11 mouse cellular contexts compared by ENCODE assay signal in the genomic region with DNA sequence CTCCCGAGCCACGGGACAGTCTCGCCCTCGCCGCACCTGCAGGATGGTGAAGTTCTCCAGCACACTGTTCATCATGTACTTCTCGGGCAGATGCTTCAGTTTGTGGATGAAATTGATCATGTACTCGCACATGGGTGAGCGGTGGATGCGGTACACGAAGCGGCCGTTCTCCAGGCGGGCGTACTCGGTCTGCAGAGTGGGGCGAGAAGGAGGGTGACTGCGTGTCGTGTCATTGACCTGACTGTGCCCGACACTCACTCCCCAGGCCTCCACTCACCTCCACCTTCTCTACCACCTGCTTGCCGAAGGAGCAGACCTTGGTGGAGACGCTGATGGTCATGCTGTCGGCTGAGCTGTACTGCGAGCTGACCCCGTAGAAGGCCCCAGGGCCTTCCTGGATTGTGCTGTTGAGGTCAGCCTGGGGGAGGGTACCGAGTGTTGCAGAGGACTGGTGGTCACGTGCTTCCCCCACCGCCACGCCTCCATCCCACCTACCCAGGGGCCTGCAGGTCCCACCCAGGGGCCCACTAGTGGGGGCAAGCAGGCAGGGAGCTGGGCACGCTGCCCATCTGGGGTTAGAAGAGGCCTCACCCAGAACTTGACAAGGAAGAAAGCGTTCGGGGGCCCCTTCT. TPM values are rescaled to one million over a fixed set of nuclear protein-coding genes. Genes with fewer than 3 reads are reported as not detected.
DNase-seq lines count a peak whose midpoint lies in the region; ATAC-seq lines count a peak whose summit lies in the region.
"Had no signal": no experiment of that assay in that cellular context is flagged by ENCODE, and none has a peak within 500 bp of the region (broad histone marks: within the 10 kb centered on the region; RNA-seq: fewer than 3 reads in every experiment).

No protein-coding gene starts in this region.

- no peak for ATAC-seq in forebrain, embryonic 16.5 days
- peak; percentile 11; the same call in 1 of the 2 replicates for ATAC-seq in lung, embryonic 16.5 days (ENCODE audit: low read depth)
- ATAC-seq in limb, embryonic 11.5 days (ENCODE audit: insufficient number of reproducible peaks, low FRiP score, low TSS enrichment, low read depth): no peak
- ATAC-seq in stomach, embryonic 16.5 days (ENCODE audit: insufficient read depth, low FRiP score): no peak
- ATAC-seq in megakaryocyte progenitor cell, adult 5-6 weeks (replicated peaks; ENCODE audit: poor library complexity): no peak

- H3K4me2 ChIP-seq in forebrain, embryonic 16.5 days (ENCODE audit: low read length): no peak overlapping the region
- no peak overlapping the region for H3K4me2 ChIP-seq in lung, embryonic 16.5 days (ENCODE audit: low read depth, low read length)
- 0 out of 2 replicates have a peak overlapping the region, but pooled peaks have one; percentile 2 for H3K4me2 ChIP-seq in limb, embryonic 11.5 days (ENCODE audit: low read depth, severe bottlenecking)
- H3K4me2 ChIP-seq in stomach, embryonic 16.5 days (ENCODE audit: low read depth, low read length): no peak overlapping the region

- peaks cover 62% of the 10 kb centered on the region for H3K4me1 ChIP-seq in forebrain, embryonic 10.5 days
- peaks cover 12% of the 10 kb centered on the region for H3K4me1 ChIP-seq in forebrain, embryonic 16.5 days (replicated peaks; ENCODE audit: control insufficient read depth, insufficient read depth, low read length)
- H3K4me1 ChIP-seq in lung, embryonic 16.5 days (replicated peaks; ENCODE audit: control insufficient read depth, insufficient read depth, low read length): peaks cover 23% of the 10 kb centered on the region
- peaks cover 43% of the 10 kb centered on the region for H3K4me1 ChIP-seq in limb, embryonic 11.5 days (ENCODE audit: control insufficient read depth, insufficient read depth, low read length)
- peaks cover 45% of the 10 kb centered on the region for H3K4me1 ChIP-seq in stomach, embryonic 16.5 days (ENCODE audit: control insufficient read depth, insufficient read depth, low read length)

- H3K4me3 ChIP-seq in forebrain, embryonic 10.5 days: no peak overlapping the region
- no peak overlapping the region for H3K4me3 ChIP-seq in forebrain, embryonic 16.5 days (replicated peaks; ENCODE audit: low read length)
- H3K4me3 ChIP-seq in lung, embryonic 16.5 days (ENCODE audit: low read length): no peak overlapping the region
- no peak overlapping the region for H3K4me3 ChIP-seq in limb, embryonic 11.5 days (ENCODE audit: low read depth, low read length)
- H3K4me3 ChIP-seq in stomach, embryonic 16.5 days (replicated peaks; ENCODE audit: low read length): no peak overlapping the region
- H3K4me3 ChIP-seq: erythroblast, embryonic 14.5 days had no signal

- WGBS in forebrain, embryonic 10.5 days: 64% methylated on average over 31 of the region's 31 CpGs
- 62% methylated on average over 31 of the region's 31 CpGs for WGBS in forebrain, embryonic 16.5 days
- WGBS in lung, embryonic 16.5 days: 47% methylated on average over 31 of the region's 31 CpGs
- 54% methylated on average over 31 of the region's 31 CpGs for WGBS in limb, embryonic 11.5 days
- 40% methylated on average over 31 of the region's 31 CpGs for WGBS in stomach, embryonic 16.5 days

- H3K9me3 ChIP-seq in forebrain, embryonic 10.5 days: no peaks in the 10 kb centered on the region
- H3K9me3 ChIP-seq in forebrain, embryonic 16.5 days (ENCODE audit: control insufficient read depth, low read length): no peaks in the 10 kb centered on the region
- no peaks in the 10 kb centered on the region for H3K9me3 ChIP-seq in lung, embryonic 16.5 days (ENCODE audit: control insufficient read depth, low read length)
- peaks cover 2% of the 10 kb centered on the region; the same call in 1 of the 2 replicates for H3K9me3 ChIP-seq in limb, embryonic 11.5 days (ENCODE audit: control insufficient read depth, low read length)
- no peaks in the 10 kb centered on the region for H3K9me3 ChIP-seq in stomach, embryonic 16.5 days (replicated peaks; ENCODE audit: control insufficient read depth, low read length)

- no peaks in the 10 kb centered on the region for H3K27me3 ChIP-seq in forebrain, embryonic 10.5 days (ENCODE audit: poor library complexity, severe bottlenecking)
- H3K27me3 ChIP-seq in forebrain, embryonic 16.5 days (replicated peaks; ENCODE audit: control insufficient read depth, insufficient read depth, low read length): no peaks in the 10 kb centered on the region
- H3K27me3 ChIP-seq in lung, embryonic 16.5 days (ENCODE audit: control insufficient read depth, insufficient read depth, low read depth, low read length): no peaks in the 10 kb centered on the region
- H3K27me3 ChIP-seq in limb, embryonic 11.5 days (ENCODE audit: control insufficient read depth, insufficient read depth, low read length): no peaks in the 10 kb centered on the region
- H3K27me3 ChIP-seq in stomach, embryonic 16.5 days (ENCODE audit: control insufficient read depth, insufficient read depth, low read length): no peaks in the 10 kb centered on the region

- H3K36me3 ChIP-seq in forebrain, embryonic 10.5 days (replicated peaks): peaks cover 90% of the 10 kb centered on the region
- peaks cover 5% of the 10 kb centered on the region; the same call in 1 of the 2 replicates for H3K36me3 ChIP-seq in forebrain, embryonic 16.5 days (ENCODE audit: control insufficient read depth, insufficient read depth)
- H3K36me3 ChIP-seq in lung, embryonic 16.5 days (ENCODE audit: control insufficient read depth, insufficient read depth, low read length): peaks cover 40% of the 10 kb centered on the region
- peaks cover 19% of the 10 kb centered on the region for H3K36me3 ChIP-seq in limb, embryonic 11.5 days (ENCODE audit: control insufficient read depth, insufficient read depth, low read length)
- peaks cover 16% of the 10 kb centered on the region for H3K36me3 ChIP-seq in stomach, embryonic 16.5 days (ENCODE audit: control insufficient read depth, insufficient read depth, low read length)

- H3K9ac ChIP-seq in forebrain, embryonic 16.5 days (replicated peaks; ENCODE audit: low read depth, low read length): no peak overlapping the region
- no peak overlapping the region for H3K9ac ChIP-seq in lung, embryonic 16.5 days (ENCODE audit: low read length)
- 0 out of 2 replicates have a peak overlapping the region, but pooled peaks have one; percentile 17 for H3K9ac ChIP-seq in limb, embryonic 11.5 days (ENCODE audit: low read length)
- peak overlapping the region; percentile 54; the same call in 1 of the 2 replicates for H3K9ac ChIP-seq in stomach, embryonic 16.5 days (ENCODE audit: low read length)

- H3K27ac ChIP-seq in forebrain, embryonic 10.5 days: peak overlapping the region; percentile 51
- H3K27ac ChIP-seq in forebrain, embryonic 16.5 days (ENCODE audit: low read length): no peak overlapping the region
- peak overlapping the region; percentile 54 for H3K27ac ChIP-seq in lung, embryonic 16.5 days (ENCODE audit: low read length)
- H3K27ac ChIP-seq in limb, embryonic 11.5 days (replicated peaks; ENCODE audit: low read depth, low read length): no peak overlapping the region
- peak overlapping the region; percentile 32 for H3K27ac ChIP-seq in stomach, embryonic 16.5 days (ENCODE audit: low read length)

- peak; percentile 39 for DNase-seq in forebrain, embryonic 10.5 days (ENCODE audit: extremely low spot score, low spot score)
- no peak for DNase-seq in lung, postnatal 36 days
- DNase-seq in limb, embryonic 11.5 days (ENCODE audit: low spot score): peak; percentile 51
- no peak for DNase-seq in adipocyte (ENCODE audit: low spot score)
- DNase-seq: adrenal gland, postnatal 25 days; B cell, adult 2 months had no signal

RNA-seq across cellular contexts. Expression of gene Rpl10a, which starts 4.8 kb away (rescaled TPM):
- polyA plus RNA-seq in forebrain, embryonic 10.5 days (2016; fragmentation: Nextera tagmentation; extraction: Ambion mirVana): 511 and 540 TPM in 2 replicates
- 354 and 367 TPM in 2 replicates for polyA plus RNA-seq in forebrain, embryonic 16.5 days (2015; fragmentation: Nextera tagmentation; extraction: Ambion mirVana)
- 615 and 635 TPM in 2 replicates for polyA plus RNA-seq in lung, embryonic 16.5 days (2015; fragmentation: Nextera tagmentation; extraction: Ambion mirVana)
- polyA plus RNA-seq in limb, embryonic 11.5 days (2014; fragmentation: Nextera tagmentation; extraction: Ambion mirVana): 616 TPM in 2 replicates
- 538 and 564 TPM in 2 replicates for polyA plus RNA-seq in stomach, embryonic 16.5 days (2015; fragmentation: Nextera tagmentation; extraction: Ambion mirVana)
- total RNA-seq in megakaryocyte progenitor cell, adult 5-6 weeks (2015): 3,042 and 3,166 TPM in 2 replicates
- total RNA-seq in megakaryocyte progenitor cell, adult 5-6 weeks (2017): 795 and 921 TPM in 2 replicates

RNA-seq across cellular contexts. Expression of gene Tead3, which starts 17.6 kb away (rescaled TPM):
- polyA plus RNA-seq in forebrain, embryonic 10.5 days (2016; fragmentation: Nextera tagmentation; extraction: Ambion mirVana): 5.2 and 5.5 TPM in 2 replicates
- polyA plus RNA-seq in forebrain, embryonic 16.5 days (2015; fragmentation: Nextera tagmentation; extraction: Ambion mirVana): 1.5 and 1.8 TPM in 2 replicates
- polyA plus RNA-seq in lung, embryonic 16.5 days (2015; fragmentation: Nextera tagmentation; extraction: Ambion mirVana): 11.6 and 12.4 TPM in 2 replicates
- polyA plus RNA-seq in limb, embryonic 11.5 days (2014; fragmentation: Nextera tagmentation; extraction: Ambion mirVana): 10.0 and 10.6 TPM in 2 replicates
- 11.8 and 12.3 TPM in 2 replicates for polyA plus RNA-seq in stomach, embryonic 16.5 days (2015; fragmentation: Nextera tagmentation; extraction: Ambion mirVana)
- 0.15 and 1.9 TPM in 2 replicates for total RNA-seq in megakaryocyte progenitor cell, adult 5-6 weeks (2015)
- 0.04 TPM in 1 of 2 replicates, not detected in the other for total RNA-seq in megakaryocyte progenitor cell, adult 5-6 weeks (2017)

RNA-seq across cellular contexts. Expression of gene Fance, which starts 19.7 kb away (rescaled TPM):
- 31.6 and 32.5 TPM in 2 replicates for polyA plus RNA-seq in forebrain, embryonic 10.5 days (2016; fragmentation: Nextera tagmentation; extraction: Ambion mirVana)
- polyA plus RNA-seq in forebrain, embryonic 16.5 days (2015; fragmentation: Nextera tagmentation; extraction: Ambion mirVana): 20.9 and 25.0 TPM in 2 replicates
- polyA plus RNA-seq in lung, embryonic 16.5 days (2015; fragmentation: Nextera tagmentation; extraction: Ambion mirVana): 22.1 and 32.4 TPM in 2 replicates
- 27.3 and 29.4 TPM in 2 replicates for polyA plus RNA-seq in limb, embryonic 11.5 days (2014; fragmentation: Nextera tagmentation; extraction: Ambion mirVana)
- polyA plus RNA-seq in stomach, embryonic 16.5 days (2015; fragmentation: Nextera tagmentation; extraction: Ambion mirVana): 19.0 and 20.4 TPM in 2 replicates
- total RNA-seq in megakaryocyte progenitor cell, adult 5-6 weeks (2015): 28.7 and 34.8 TPM in 2 replicates
- 11.0 and 14.8 TPM in 2 replicates for total RNA-seq in megakaryocyte progenitor cell, adult 5-6 weeks (2017)

RNA-seq across cellular contexts. Expression of gene Tulp1, which starts 32.0 kb away (rescaled TPM):
- polyA plus RNA-seq in forebrain, embryonic 10.5 days (2016; fragmentation: Nextera tagmentation; extraction: Ambion mirVana): 3.5 and 3.8 TPM in 2 replicates
- 1.5 and 1.7 TPM in 2 replicates for polyA plus RNA-seq in forebrain, embryonic 16.5 days (2015; fragmentation: Nextera tagmentation; extraction: Ambion mirVana)
- polyA plus RNA-seq in lung, embryonic 16.5 days (2015; fragmentation: Nextera tagmentation; extraction: Ambion mirVana): 7.6 and 9.3 TPM in 2 replicates
- 3.4 and 4.4 TPM in 2 replicates for polyA plus RNA-seq in limb, embryonic 11.5 days (2014; fragmentation: Nextera tagmentation; extraction: Ambion mirVana)
- 4.6 and 5.4 TPM in 2 replicates for polyA plus RNA-seq in stomach, embryonic 16.5 days (2015; fragmentation: Nextera tagmentation; extraction: Ambion mirVana)
- not detected in 2 replicates for total RNA-seq in megakaryocyte progenitor cell, adult 5-6 weeks (2015)
- total RNA-seq in megakaryocyte progenitor cell, adult 5-6 weeks (2017): not detected in 2 replicates
- total RNA-seq: adrenal gland, postnatal 25 days had no signal

Comparison
In these comparisons a context has a peak if more than half of its experiments do, and no peak if none do; other contexts are left out.
1. H3K27ac ChIP-seq: peak in forebrain, embryonic 10.5 days (single experiment), lung, embryonic 16.5 days (single experiment) and stomach, embryonic 16.5 days (single experiment); none in forebrain, embryonic 16.5 days (single experiment) and limb, embryonic 11.5 days (single experiment).
2. DNase-seq: peak in forebrain, embryonic 10.5 days (single experiment) and limb, embryonic 11.5 days (single experiment); none in lung, postnatal 36 days (single experiment) and adipocyte (single experiment).
3. H3K9ac ChIP-seq: peak in limb, embryonic 11.5 days (single experiment) and stomach, embryonic 16.5 days (single experiment); none in forebrain, embryonic 16.5 days (single experiment) and lung, embryonic 16.5 days (single experiment).